Mouse (Mus musculus) kidney, adult 2 months (tissue): ENCODE measurements around the gene Ctnnbl1.

Experiments
- CTCF ChIP-seq: fragments of 200-500 bp; conservative IDR thresholded peaks from 2 replicates; pipeline ENCODE4 v1.5.1; 2011; ENCODE audit warnings: low read depth, mild to moderate bottlenecking, control low read depth, low read length, moderate library complexity, mixed read lengths; ENCODE audit not compliant: insufficient read depth, insufficient read length
- POLR2A ChIP-seq: fragments of 200-500 bp; IDR thresholded peaks from one replicate; pipeline ENCODE4 v1.6.1; 2011; ENCODE audit warnings: low read depth, low read length, control low read depth

- TF ChIP-seq CTCF (no peak), POLR2A (no peak)
Measured at GRCm38 (mm10) chr2:157750481-157750880, 13.3 kb downstream of the Ctnnbl1 start.
